Mouse (Mus musculus): ENCODE measurements around the gene Scaf1. TPM values are rescaled to one million over a fixed set of nuclear protein-coding genes. Genes with fewer than 3 reads are reported as not detected.
A peak's percentile ranks its signal among the peaks of the same experiment; 100 is the strongest.

Gene Scaf1
- total RNA-seq, 2 experiments from 2014 or later = 69.6 to 81.1 TPM

- DNase-seq = no peak
Observed at GRCm38 (mm10) chr7:44984833-44985164, 31.4 kb downstream of the Scaf1 start.

GRCm38 (mm10) chr7:44983944-44984832 lies 32.0 kb downstream of the Scaf1 start:
- no peak for DNase-seq

- peak; percentile 95 for DNase-seq
Observed at GRCm38 (mm10) chr7:44983085-44983484, 33.1 kb downstream of the Scaf1 start.

- DNase-seq = no peak
Observed at GRCm38 (mm10) chr7:44981539-44981938, 34.6 kb downstream of the Scaf1 start.

- DNase-seq = no peak
Observed at GRCm38 (mm10) chr7:44978300-44978699, 37.9 kb downstream of the Scaf1 start.

GRCm38 (mm10) chr7:44975117-44975419 lies 41.1 kb downstream of the Scaf1 start:
- no peak for DNase-seq

GRCm38 (mm10) chr7:44974383-44975116 lies 41.6 kb downstream of the Scaf1 start, which contains the start of gene Cpt1c:
TSS of gene Cpt1c (minus strand) at chr7:44974851.
- peak; percentile 85 for DNase-seq

- no peak for DNase-seq
Observed at GRCm38 (mm10) chr7:44973415-44974130, 42.6 kb downstream of the Scaf1 start.

- no peak for DNase-seq
Observed at GRCm38 (mm10) chr7:44971142-44971541, 45.0 kb downstream of the Scaf1 start.

- peak; percentile 91 for DNase-seq
Observed at GRCm38 (mm10) chr7:44970231-44970691, 45.9 kb downstream of the Scaf1 start.

- DNase-seq = no peak
Observed at GRCm38 (mm10) chr7:44966638-44967037, 49.5 kb downstream of the Scaf1 start.

- DNase-seq = no peak
Observed at GRCm38 (mm10) chr7:44965975-44966374, 50.2 kb downstream of the Scaf1 start.

- DNase-seq = no peak
Observed at GRCm38 (mm10) chr7:44964990-44965389, 51.2 kb downstream of the Scaf1 start.

GRCm38 (mm10) chr7:44962831-44963230 lies 53.3 kb downstream of the Scaf1 start:
- no peak for DNase-seq

- peak; percentile 0 for DNase-seq
Observed at GRCm38 (mm10) chr7:44962337-44962736, 53.8 kb downstream of the Scaf1 start.

GRCm38 (mm10) chr7:44960512-44960910 lies 55.7 kb downstream of the Scaf1 start:
- DNase-seq = peak; percentile 1

- DNase-seq = no peak
Observed at GRCm38 (mm10) chr7:44959874-44960511, 56.2 kb downstream of the Scaf1 start.

- DNase-seq = no peak
Observed at GRCm38 (mm10) chr7:44959281-44959680, 56.9 kb downstream of the Scaf1 start.

GRCm38 (mm10) chr7:44958208-44958607 lies 58.0 kb downstream of the Scaf1 start:
- peak; percentile 65 for DNase-seq

- DNase-seq = peak; percentile 65
Observed at GRCm38 (mm10) chr7:44957183-44957835, 58.9 kb downstream of the Scaf1 start.

GRCm38 (mm10) chr7:44956266-44956665 lies 59.9 kb downstream of the Scaf1 start:
- DNase-seq = no peak

- DNase-seq = no peak
Observed at GRCm38 (mm10) chr7:44955628-44956027, 60.5 kb downstream of the Scaf1 start.
